Mouse (Mus musculus) cerebellum, adult 2 months (tissue): ENCODE measurements around the gene Ank2.

Experiments
- CTCF ChIP-seq: fragments of 200-500 bp; IDR thresholded peaks from 2 replicates; pipeline ENCODE4 v1.5.1; 2011; ENCODE audit warnings: low read depth, mild to moderate bottlenecking, control low read depth, low read length, moderate library complexity, borderline replicate concordance; ENCODE audit not compliant: insufficient read depth
- POLR2A ChIP-seq: fragments of 200-500 bp; IDR thresholded peaks from 2 replicates; pipeline ENCODE4 v1.6.1; 2011; ENCODE audit warnings: low read length, control low read depth, borderline replicate concordance; ENCODE audit not compliant: insufficient read depth

DNA sequence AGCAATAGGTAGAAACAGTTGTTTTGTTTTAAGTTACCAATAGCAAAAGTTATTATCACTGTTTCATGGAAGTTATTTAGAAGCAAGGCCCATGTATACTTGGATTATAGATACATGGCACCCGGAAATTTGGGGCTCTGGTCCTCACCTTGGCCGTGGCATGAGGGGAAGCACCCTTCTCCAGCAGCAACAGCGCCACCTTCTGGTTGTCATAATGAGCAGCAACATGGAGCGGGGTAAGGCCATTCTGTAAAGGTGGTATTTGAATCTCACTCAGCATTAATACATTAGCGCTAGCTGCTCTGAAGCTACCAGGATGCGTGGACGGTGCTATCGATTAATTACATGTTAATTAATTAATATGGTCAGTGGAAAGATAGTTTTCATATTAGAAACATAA lies 486.6 kb downstream of the Ank2 start:
- TF ChIP-seq CTCF (peak; percentile 74), POLR2A (no peak)
